Mouse (Mus musculus) embryonic facial prominence, embryonic 10.5 days (tissue): ENCODE measurements at regions not wholly inside any gene's neighbourhood (a gene's known extent, or its start where the extent isn't known, plus 50 kb on each side); places are given as distances from the start of the nearest gene placed in this dataset.

Experiments used
- DNase-seq: peaks from one replicate; pipeline ENCODE4 v3.0.0-alpha.2; 2017; ENCODE audit warnings: low spot score
- H3K27ac ChIP-seq: fragments of 300-500 bp; sonication (generic); replicated peaks from 2 replicates; pipeline ENCODE4 v1.5.1; 2016; ENCODE audit warnings: mild to moderate bottlenecking
- H3K27me3 ChIP-seq: fragments of 300-500 bp; sonication (generic); replicated peaks from 2 replicates; pipeline ENCODE4 v1.6.1; 2016; ENCODE audit warnings: low read depth, mild to moderate bottlenecking; ENCODE audit not compliant: poor library complexity, severe bottlenecking
- H3K36me3 ChIP-seq: fragments of 300-500 bp; sonication (generic); replicated peaks from 2 replicates; pipeline ENCODE4 v1.6.1; 2016; ENCODE audit warnings: mild to moderate bottlenecking, moderate library complexity
- H3K4me1 ChIP-seq: fragments of 300-500 bp; sonication (generic); 2 replicates; pipeline ENCODE4 v1.6.1; 2016
- H3K4me3 ChIP-seq: fragments of 300-500 bp; sonication (generic); 2 replicates; pipeline ENCODE4 v1.5.1; 2016; ENCODE audit warnings: mild to moderate bottlenecking, moderate library complexity
- H3K9me3 ChIP-seq: fragments of 300-500 bp; sonication (generic); 2 replicates; pipeline ENCODE4 v1.6.1; 2016; ENCODE audit warnings: mild to moderate bottlenecking
- WGBS: fragments of 180-500 bp; shearing (Covaris S2); methylation state at CpG from one replicate; pipeline ENCODE4 v1.1.7; 2016; 5-methylcytosine and 5-hydroxymethylcytosine counted together

GRCm38 (mm10) chr3:146337429-146337828 lies 67.0 kb upstream of the Ssx2ip start:
- Histone ChIP-seq H3K36me3 (no peaks in the 10 kb centered on the region), H3K4me3 (no peak overlapping the region), H3K27ac (peak overlapping the region; percentile 59), H3K4me1 (peaks cover 33% of the 10 kb centered on the region), H3K27me3 (no peaks in the 10 kb centered on the region), H3K9me3 (no peaks in the 10 kb centered on the region)
- no peak for DNase-seq
- WGBS = 74% methylated on average over 3 of the region's 3 CpGs

DNA sequence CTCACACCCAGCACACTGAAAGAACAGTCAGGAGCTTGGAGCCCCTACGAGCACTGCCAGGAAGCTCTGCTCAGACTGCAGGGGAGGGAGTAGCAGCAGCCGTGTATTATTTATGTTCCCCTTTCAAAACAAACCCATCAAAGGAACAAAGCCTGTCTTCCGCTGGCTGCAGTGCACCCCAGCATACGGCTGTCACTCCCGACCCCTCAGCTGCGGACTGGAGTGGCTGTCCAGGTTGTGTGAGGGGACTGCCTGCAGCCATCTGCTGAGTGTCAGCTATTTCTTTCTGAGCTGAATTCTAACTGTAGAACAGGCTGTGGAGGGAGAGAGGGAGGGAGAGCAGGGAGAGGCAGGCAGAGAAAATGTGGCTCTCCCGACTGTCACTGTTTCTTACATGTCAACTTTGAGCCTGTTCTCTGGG lies 66.6 kb upstream of the Ssx2ip start:
- Histone ChIP-seq H3K4me1 (peaks cover 33% of the 10 kb centered on the region), H3K27ac (peak overlapping the region; percentile 59), H3K36me3 (no peaks in the 10 kb centered on the region), H3K4me3 (peak overlapping the region; percentile 27; the same call in 1 of the 2 replicates), H3K9me3 (no peaks in the 10 kb centered on the region), H3K27me3 (no peaks in the 10 kb centered on the region)
- DNase-seq = peak; percentile 51
- WGBS = 19% methylated on average over 7 of the region's 7 CpGs

GRCm38 (mm10) chr3:146338445-146338844 lies 66.0 kb upstream of the Ssx2ip start:
- H3K4me3 ChIP-seq = no peak overlapping the region
- H3K9me3 ChIP-seq = no peaks in the 10 kb centered on the region
- WGBS = 75% methylated on average over 9 of the region's 9 CpGs
- no peaks in the 10 kb centered on the region for H3K27me3 ChIP-seq
- no peak overlapping the region for H3K27ac ChIP-seq
- DNase-seq = no peak
- H3K4me1 ChIP-seq = peaks cover 33% of the 10 kb centered on the region
- no peaks in the 10 kb centered on the region for H3K36me3 ChIP-seq

DNA sequence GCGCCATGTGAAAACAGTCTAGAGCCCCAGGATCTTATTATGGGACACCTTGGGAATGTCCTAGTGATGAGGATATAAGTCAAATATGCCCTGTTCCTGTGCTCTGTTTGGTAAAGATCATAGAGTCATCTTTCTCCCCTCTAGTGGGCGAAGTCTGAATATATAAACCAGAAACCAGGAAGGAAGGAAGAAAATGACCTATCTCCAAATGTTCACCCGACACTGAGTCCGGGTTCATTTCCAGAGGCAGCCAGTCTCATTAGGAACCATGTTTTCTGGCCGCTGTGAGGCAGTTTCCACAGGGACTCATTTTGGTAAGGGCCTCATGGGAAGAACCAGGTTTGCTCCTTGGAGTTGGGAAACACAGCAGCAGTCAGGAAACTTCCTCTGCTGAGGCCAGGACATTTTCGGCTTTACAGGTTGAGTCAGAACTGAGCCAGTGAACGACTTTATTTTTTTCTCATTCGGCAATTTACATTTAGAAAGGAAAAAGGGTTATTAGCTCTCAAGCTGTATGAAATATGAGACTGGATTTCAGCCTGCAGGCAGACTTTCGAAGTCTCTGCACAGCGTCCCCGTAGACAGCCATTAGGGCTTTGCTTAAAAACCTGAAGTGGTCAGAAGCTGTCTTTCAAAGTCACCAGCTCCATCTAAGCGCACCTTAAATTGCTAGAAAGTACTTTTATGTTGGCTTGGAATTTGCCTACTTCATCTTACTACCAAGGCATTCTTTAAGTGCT lies 64.0 kb upstream of the Ssx2ip start:
- no peaks in the 10 kb centered on the region for H3K9me3 ChIP-seq
- no peaks in the 10 kb centered on the region for H3K27me3 ChIP-seq
- no peak overlapping the region for H3K4me3 ChIP-seq
- no peak overlapping the region for H3K27ac ChIP-seq
- 70% methylated on average over 12 of the region's 12 CpGs for WGBS
- no peak for DNase-seq
- H3K4me1 ChIP-seq = peaks cover 28% of the 10 kb centered on the region
- no peaks in the 10 kb centered on the region for H3K36me3 ChIP-seq

GRCm38 (mm10) chr3:146341652-146342340 lies 62.6 kb upstream of the Ssx2ip start:
- 75% methylated on average over 6 of the region's 6 CpGs for WGBS
- H3K4me3 ChIP-seq = no peak overlapping the region
- no peaks in the 10 kb centered on the region for H3K36me3 ChIP-seq
- peaks cover 29% of the 10 kb centered on the region for H3K4me1 ChIP-seq
- H3K27me3 ChIP-seq = no peaks in the 10 kb centered on the region; the same call in 1 of the 2 replicates
- DNase-seq = no peak
- H3K9me3 ChIP-seq = no peaks in the 10 kb centered on the region
- H3K27ac ChIP-seq = no peak overlapping the region

- Histone ChIP-seq H3K4me3 (no peak overlapping the region), H3K4me1 (peaks cover 20% of the 10 kb centered on the region), H3K27ac (no peak overlapping the region), H3K27me3 (peaks cover 9% of the 10 kb centered on the region; the same call in 1 of the 2 replicates), H3K36me3 (no peaks in the 10 kb centered on the region), H3K9me3 (no peaks in the 10 kb centered on the region)
- WGBS = 86% methylated on average over 1 of the region's 1 CpGs
- DNase-seq = no peak
These were observed 61.7 kb upstream of the Ssx2ip start for GRCm38 (mm10) chr3:146342727-146343126.

DNA sequence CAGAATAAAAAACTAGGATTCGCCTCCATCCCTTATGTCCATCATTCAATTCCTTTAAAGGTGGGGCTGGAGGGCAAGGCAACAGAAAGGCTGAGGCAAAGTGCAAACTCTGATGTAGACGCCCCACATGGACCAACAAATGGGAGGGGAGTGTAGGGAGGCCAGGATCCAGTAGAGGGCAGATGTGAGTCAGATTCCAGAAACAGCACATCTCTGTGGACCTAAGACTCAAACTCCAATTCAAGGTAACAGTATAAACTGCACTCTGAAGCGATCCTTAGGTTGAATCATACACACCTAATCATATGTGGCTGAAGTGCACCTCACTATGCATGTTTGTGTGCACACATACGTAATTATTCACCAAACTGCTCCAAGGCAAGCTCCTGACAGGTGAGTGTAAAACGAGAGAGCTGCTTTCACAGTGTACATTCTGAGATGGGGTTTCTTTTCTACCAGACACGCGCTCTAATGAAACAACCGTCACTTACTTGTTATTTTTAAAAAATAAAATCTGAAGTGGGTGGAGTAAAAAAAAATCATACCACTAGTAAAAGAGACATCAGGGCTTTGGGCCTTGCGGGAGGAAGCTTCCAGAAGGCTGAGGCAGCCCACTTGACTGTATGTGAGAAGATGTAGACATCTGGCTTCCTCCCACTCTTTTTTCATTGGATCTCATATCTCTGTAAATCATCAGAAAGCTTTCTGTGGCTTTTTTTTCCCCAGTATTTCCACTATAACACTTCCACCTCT lies 60.6 kb upstream of the Ssx2ip start:
- no peaks in the 10 kb centered on the region for H3K9me3 ChIP-seq
- WGBS = 60% methylated on average over 9 of the region's 9 CpGs
- H3K27me3 ChIP-seq = peaks cover 12% of the 10 kb centered on the region; the same call in 1 of the 2 replicates
- peaks cover 11% of the 10 kb centered on the region for H3K4me1 ChIP-seq
- H3K27ac ChIP-seq = no peak overlapping the region
- no peaks in the 10 kb centered on the region for H3K36me3 ChIP-seq
- H3K4me3 ChIP-seq = no peak overlapping the region
- DNase-seq = peak; percentile 72

- no peaks in the 10 kb centered on the region for H3K9me3 ChIP-seq
- H3K27ac ChIP-seq = no peak overlapping the region
- WGBS = 83% methylated on average over 11 of the region's 11 CpGs
- peaks cover 11% of the 10 kb centered on the region for H3K4me1 ChIP-seq
- DNase-seq = no peak
- peaks cover 12% of the 10 kb centered on the region; the same call in 1 of the 2 replicates for H3K27me3 ChIP-seq
- no peak overlapping the region for H3K4me3 ChIP-seq
- H3K36me3 ChIP-seq = no peaks in the 10 kb centered on the region
These were observed 59.9 kb upstream of the Ssx2ip start for GRCm38 (mm10) chr3:146344402-146345025.

- WGBS = 13% methylated on average over 18 of the region's 18 CpGs
- H3K4me3 ChIP-seq = peak overlapping the region; percentile 40
- no peak overlapping the region; the same call in 1 of the 2 replicates for H3K27ac ChIP-seq
These were observed 59.1 kb upstream of the Ssx2ip start for GRCm38 (mm10) chr3:146345308-146345780.

DNA sequence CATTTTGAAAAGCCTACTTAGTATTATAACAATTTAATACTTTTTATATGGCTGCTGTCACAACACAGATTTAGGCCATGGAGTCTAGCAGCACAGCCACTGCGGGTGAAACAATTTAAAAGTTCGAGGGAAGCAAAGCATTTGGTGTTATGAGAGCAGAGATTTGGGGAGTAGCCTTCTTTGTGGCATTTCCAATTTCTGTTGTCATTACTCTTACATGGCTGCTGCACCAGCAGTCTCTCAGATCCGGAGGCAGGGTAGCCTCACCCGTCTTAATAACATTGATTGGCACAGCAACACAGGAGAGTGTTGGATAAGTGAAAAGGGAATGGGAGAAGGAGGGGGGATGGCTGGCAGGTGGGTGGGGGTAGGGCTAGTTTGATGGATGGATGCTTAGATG lies 58.5 kb upstream of the Ssx2ip start:
- H3K9me3 ChIP-seq = no peaks in the 10 kb centered on the region
- H3K4me3 ChIP-seq = no peak overlapping the region
- peaks cover 9% of the 10 kb centered on the region for H3K4me1 ChIP-seq
- no peak overlapping the region for H3K27ac ChIP-seq
- H3K36me3 ChIP-seq = no peaks in the 10 kb centered on the region
- no peak for DNase-seq
- WGBS = 80% methylated on average over 4 of the region's 4 CpGs
- H3K27me3 ChIP-seq = peaks cover 12% of the 10 kb centered on the region; the same call in 1 of the 2 replicates

More at GRCm38 (mm10) chr3:146345308-146345780, 59.1 kb upstream of the Ssx2ip start:
- Histone ChIP-seq H3K27me3 (peaks cover 12% of the 10 kb centered on the region; the same call in 1 of the 2 replicates), H3K4me1 (peaks cover 11% of the 10 kb centered on the region), H3K9me3 (no peaks in the 10 kb centered on the region), H3K36me3 (no peaks in the 10 kb centered on the region)
- DNase-seq = peak; percentile 85

GRCm38 (mm10) chr3:146347311-146347710 lies 57.1 kb upstream of the Ssx2ip start:
- 86% methylated on average over 3 of the region's 3 CpGs for WGBS
- no peak overlapping the region for H3K4me3 ChIP-seq

GRCm38 (mm10) chr3:146348921-146349320 lies 55.5 kb upstream of the Ssx2ip start:
- Histone ChIP-seq H3K9me3 (no peaks in the 10 kb centered on the region), H3K36me3 (no peaks in the 10 kb centered on the region), H3K27me3 (peaks cover 12% of the 10 kb centered on the region; the same call in 1 of the 2 replicates), H3K4me1 (peaks cover 5% of the 10 kb centered on the region), H3K27ac (no peak overlapping the region), H3K4me3 (no peak overlapping the region)
- WGBS = 89% methylated on average over 8 of the region's 8 CpGs
- no peak for DNase-seq

More at GRCm38 (mm10) chr3:146347311-146347710, 57.1 kb upstream of the Ssx2ip start:
- H3K36me3 ChIP-seq = no peaks in the 10 kb centered on the region
- peaks cover 12% of the 10 kb centered on the region; the same call in 1 of the 2 replicates for H3K27me3 ChIP-seq
- peaks cover 5% of the 10 kb centered on the region for H3K4me1 ChIP-seq
- no peaks in the 10 kb centered on the region for H3K9me3 ChIP-seq
- no peak for DNase-seq
- no peak overlapping the region for H3K27ac ChIP-seq
